Mouse (Mus musculus) embryonic fibroblast, embryonic 13.5 days (primary cell): ENCODE data around the gene Suclg1.

Experiments used
- CTCF ChIP-seq: IDR thresholded peaks from 2 replicates; pipeline ENCODE4 v1.5.1; 2011; ENCODE audit warnings: mild to moderate bottlenecking, control low read depth, low read length, moderate library complexity, borderline replicate concordance; ENCODE audit not compliant: insufficient read depth
- POLR2A ChIP-seq: IDR thresholded peaks from 2 replicates; pipeline ENCODE4 v1.6.1; 2011; ENCODE audit warnings: low read depth, mild to moderate bottlenecking, control low read depth, low read length, moderate library complexity

- TF ChIP-seq CTCF (no peak), POLR2A (no peak)
These were observed 16.6 kb downstream of the Suclg1 start for GRCm38 (mm10) chr6:73264801-73265200.
